8 mouse cellular contexts compared by ENCODE assay signal in genomic region chr15:56278622-56279301, GRCm38 (mm10).
DNase-seq lines count a peak whose midpoint lies in the region; ATAC-seq and TF ChIP-seq lines count a peak whose summit lies in the region.

No protein-coding gene starts in this region.

- H3K4me3 ChIP-seq in embryonic facial prominence, embryonic 10.5 days = no peak overlapping the region
- no peak overlapping the region for H3K4me3 ChIP-seq in kidney, adult 2 months (ENCODE audit: insufficient read depth, low read depth, low read length)
- no peak overlapping the region for H3K4me3 ChIP-seq in stomach, postnatal 0 days (ENCODE audit: low read depth, low read length)

- H3K4me2 ChIP-seq in stomach, postnatal 0 days (replicated peaks; ENCODE audit: low read depth) = no peak overlapping the region

- H3K4me1 ChIP-seq in embryonic facial prominence, embryonic 10.5 days = 0 out of 2 replicates have a peak, but pooled peaks cover 4% of the 10 kb centered on the region
- no peaks in the 10 kb centered on the region for H3K4me1 ChIP-seq in kidney, adult 2 months (ENCODE audit: control insufficient read depth, insufficient read depth, low read length)
- no peaks in the 10 kb centered on the region for H3K4me1 ChIP-seq in stomach, postnatal 0 days (replicated peaks; ENCODE audit: control insufficient read depth, insufficient read depth)

- peak; percentile 84 for DNase-seq in left cerebral cortex, postnatal 4 days
- DNase-seq in left cerebral cortex, postnatal 36 days (ENCODE audit: low spot score in 2 of 2) = no peak
- peak; percentile 33 for DNase-seq in embryonic facial prominence, embryonic 10.5 days (ENCODE audit: low spot score)
- peak; percentile 37 to 51 for DNase-seq in heart, adult 9 months (ENCODE audit: low spot score in 2 of 2)
- peak; percentile 47 for DNase-seq in kidney, adult 2 months
- peak; percentile 74 for DNase-seq in lung, postnatal 10 days
- DNase-seq in stomach, postnatal 0 days (ENCODE audit: low spot score) = peak; percentile 43

- ATAC-seq in stomach, postnatal 0 days (ENCODE audit: low FRiP score, low TSS enrichment) = peak; percentile 64; the same call in 1 of the 2 replicates
- ATAC-seq in monocyte, adult 5-6 weeks (replicated peaks; ENCODE audit: insufficient number of reproducible peaks, low FRiP score, low TSS enrichment, poor library complexity, severe bottlenecking) = no peak

- no peaks in the 10 kb centered on the region for H3K9me3 ChIP-seq in embryonic facial prominence, embryonic 10.5 days
- H3K9me3 ChIP-seq in stomach, postnatal 0 days (ENCODE audit: control insufficient read depth, low read length) = no peaks in the 10 kb centered on the region

- intact Hi-C loops in left cerebral cortex, postnatal 4 days (cut with DNase I) = no loop called here
- intact Hi-C loops in left cerebral cortex, postnatal 36 days (cut with DNase I) = no loop called here

- TF ChIP-seq POLR2A in kidney, adult 2 months (IDR thresholded peaks at IDR 0.05; ENCODE audit: low read depth, low read length) = no peak

- no peak overlapping the region for H3K9ac ChIP-seq in stomach, postnatal 0 days (ENCODE audit: low read length)

- H3K27ac ChIP-seq in embryonic facial prominence, embryonic 10.5 days (replicated peaks) = no peak overlapping the region
- H3K27ac ChIP-seq in kidney, adult 2 months (ENCODE audit: insufficient read depth, low read depth, low read length) = no peak overlapping the region
- no peak overlapping the region for H3K27ac ChIP-seq in stomach, postnatal 0 days (replicated peaks)

- no peak for TF ChIP-seq CTCF in kidney, adult 2 months (conservative IDR thresholded peaks at IDR 0.05; ENCODE audit: insufficient read depth, insufficient read length, low read depth, low read length)
- no peak for TF ChIP-seq CTCF in stomach, postnatal 0 days (IDR thresholded peaks at IDR 0.05; ENCODE audit: low read depth)

- WGBS in embryonic facial prominence, embryonic 10.5 days = 69% methylated on average over 7 of the region's 7 CpGs
- 28% methylated on average over 7 of the region's 7 CpGs for WGBS in kidney, adult 2 months
- 33% methylated on average over 7 of the region's 7 CpGs for WGBS in stomach, postnatal 0 days

- no peaks in the 10 kb centered on the region for H3K27me3 ChIP-seq in embryonic facial prominence, embryonic 10.5 days (replicated peaks; ENCODE audit: low read depth, poor library complexity, severe bottlenecking)
- H3K27me3 ChIP-seq in kidney, adult 2 months (replicated peaks; ENCODE audit: control insufficient read depth, insufficient read depth, low read length) = no peaks in the 10 kb centered on the region
- no peaks in the 10 kb centered on the region for H3K27me3 ChIP-seq in stomach, postnatal 0 days (ENCODE audit: control insufficient read depth, insufficient read depth, low read length)

- no peaks in the 10 kb centered on the region for H3K36me3 ChIP-seq in embryonic facial prominence, embryonic 10.5 days (replicated peaks)
- H3K36me3 ChIP-seq in kidney, adult 2 months (ENCODE audit: control insufficient read depth, insufficient read depth, low read length) = no peaks in the 10 kb centered on the region
- H3K36me3 ChIP-seq in stomach, postnatal 0 days (ENCODE audit: control insufficient read depth, insufficient read depth, low read length) = no peaks in the 10 kb centered on the region

- no peak for TF ChIP-seq EP300 in stomach, postnatal 0 days (optimal IDR thresholded peaks at IDR 0.05)

Comparison
In these comparisons a context has a peak if more than half of its experiments do, and no peak if none do; other contexts are left out.
1. DNase-seq: peak in left cerebral cortex, postnatal 4 days (single experiment), embryonic facial prominence, embryonic 10.5 days (single experiment), heart, adult 9 months (2 of 2), kidney, adult 2 months (single experiment), lung, postnatal 10 days (single experiment) and stomach, postnatal 0 days (single experiment); none in left cerebral cortex, postnatal 36 days (0 of 2).